Mouse (Mus musculus) left cerebral cortex, adult 11 months (tissue): ENCODE data around the gene Nck2.

Experiments used
- DNase-seq: peaks from one replicate; pipeline ENCODE4 v3.0.0; 2022; ENCODE audit warnings: low spot score

Nck2 gene

GRCm38 (mm10) chr1:43468978-43469377 lies 24.6 kb downstream of the Nck2 start:
- no peak for DNase-seq

DNA sequence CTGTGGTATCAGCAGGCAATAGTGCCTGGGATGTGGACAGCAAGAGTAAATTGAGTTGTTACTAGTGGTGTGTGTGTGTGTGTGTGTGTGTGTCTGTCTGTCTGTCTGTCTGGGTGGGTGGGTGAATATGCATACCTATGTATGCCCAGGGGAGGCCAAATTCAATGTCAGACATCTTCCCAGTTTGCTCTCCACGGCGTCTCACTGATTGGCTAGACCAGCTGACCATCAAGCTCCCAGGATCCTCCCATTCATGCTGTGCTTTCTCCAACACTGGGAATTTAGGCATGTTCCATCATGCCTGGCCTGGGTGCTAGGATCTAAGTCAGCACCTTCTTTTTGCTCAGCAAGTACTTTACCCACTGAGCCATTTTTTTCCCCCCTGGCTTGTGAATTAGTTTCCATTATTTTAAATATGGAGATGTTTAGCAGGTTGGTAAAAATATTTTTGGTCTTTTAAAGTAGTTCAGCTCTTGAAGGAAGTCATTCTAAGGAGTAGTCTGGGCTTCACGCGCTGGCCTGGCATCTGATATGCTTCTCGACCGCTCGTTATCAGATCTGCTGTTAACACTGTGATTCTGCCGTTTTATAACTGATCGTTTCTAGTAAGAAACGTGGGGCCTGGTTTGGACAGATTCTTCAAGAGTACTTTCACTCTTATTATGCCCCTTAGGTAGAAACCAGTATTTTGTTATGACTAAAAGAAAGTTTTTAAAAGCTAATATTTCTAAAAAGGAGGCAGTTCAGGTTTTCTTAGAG lies 26.2 kb downstream of the Nck2 start:
- no peak for DNase-seq

GRCm38 (mm10) chr1:43471180-43472045 lies 27.0 kb downstream of the Nck2 start:
- no peak for DNase-seq

DNA sequence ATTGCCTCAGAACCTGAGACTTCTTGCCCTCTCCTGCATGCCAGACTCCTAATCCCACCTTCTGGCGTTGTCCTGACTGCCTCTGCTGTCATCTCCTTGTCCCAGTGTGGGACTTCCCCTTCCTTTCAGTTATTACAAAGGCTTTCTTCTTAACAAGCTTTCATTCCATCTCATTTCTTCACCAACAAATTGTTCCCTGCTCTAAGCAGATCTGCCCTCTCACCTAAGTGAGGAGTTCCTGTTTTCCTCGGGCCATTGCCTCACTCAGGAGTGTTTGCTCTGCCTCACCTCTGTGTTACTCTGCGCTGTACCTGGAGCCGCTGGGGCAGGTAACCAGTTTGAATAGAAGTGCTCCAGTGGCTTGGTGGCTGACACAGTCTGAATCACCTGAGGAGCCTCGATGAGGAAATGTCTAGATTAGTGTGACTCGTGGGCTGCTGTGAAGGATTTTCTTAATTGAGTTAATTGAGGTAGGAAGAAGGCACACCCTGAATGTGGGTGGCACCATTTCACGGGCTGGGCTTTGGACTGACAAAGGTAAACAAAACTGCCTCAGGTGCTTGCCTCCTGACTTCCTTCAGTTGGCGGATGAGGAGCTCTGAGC lies 27.8 kb downstream of the Nck2 start:
- DNase-seq: no peak

GRCm38 (mm10) chr1:43473734-43474534 lies 29.6 kb downstream of the Nck2 start:
- DNase-seq: peak; percentile 35

DNA sequence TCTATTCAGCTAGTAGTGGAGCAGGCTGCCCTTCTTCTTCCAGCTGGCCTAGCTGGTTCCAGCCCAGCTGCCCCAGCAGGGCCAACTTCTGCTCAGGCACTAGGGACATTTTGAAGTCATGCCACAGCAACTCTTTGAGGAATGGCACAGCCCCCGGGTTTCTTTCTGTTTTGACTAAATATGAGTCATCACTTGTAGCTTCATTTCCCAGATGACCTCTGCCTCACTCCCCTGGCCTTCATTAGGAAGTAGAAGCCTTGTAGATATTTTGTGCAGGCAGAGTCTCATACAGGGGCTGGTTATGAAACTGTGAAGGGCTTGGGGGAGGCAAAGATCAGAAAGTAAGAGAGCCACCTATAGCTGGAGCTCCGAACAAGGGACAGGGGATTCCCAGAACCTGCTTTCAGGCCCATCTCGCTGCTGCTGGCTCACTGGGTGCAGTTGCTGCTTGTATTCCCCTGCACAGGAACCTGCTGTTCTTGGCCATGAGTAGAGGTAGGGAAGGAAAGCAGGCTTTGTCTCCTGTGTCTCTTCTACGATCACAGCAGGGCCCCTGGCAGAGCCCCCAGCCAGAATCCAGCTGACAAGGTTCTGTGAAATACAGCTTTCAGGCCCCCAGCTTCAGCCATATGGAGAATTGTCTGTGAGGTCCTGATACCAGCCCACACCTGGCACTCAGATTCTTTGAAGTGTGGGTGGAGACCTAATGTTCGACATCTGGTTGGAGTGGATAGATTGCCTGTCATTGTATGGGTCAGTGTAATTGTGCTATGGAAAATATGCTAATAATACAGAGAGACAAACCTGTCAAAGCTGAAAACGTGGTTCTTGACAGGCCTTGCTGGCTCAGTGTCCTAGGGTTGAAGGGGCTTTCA lies 30.4 kb downstream of the Nck2 start:
- no peak for DNase-seq

GRCm38 (mm10) chr1:43477954-43478353 lies 33.6 kb downstream of the Nck2 start:
- DNase-seq: no peak

GRCm38 (mm10) chr1:43485204-43485603 lies 40.8 kb downstream of the Nck2 start:
- no peak for DNase-seq

- no peak for DNase-seq
Observed at GRCm38 (mm10) chr1:43486500-43486899, 42.1 kb downstream of the Nck2 start.

DNA sequence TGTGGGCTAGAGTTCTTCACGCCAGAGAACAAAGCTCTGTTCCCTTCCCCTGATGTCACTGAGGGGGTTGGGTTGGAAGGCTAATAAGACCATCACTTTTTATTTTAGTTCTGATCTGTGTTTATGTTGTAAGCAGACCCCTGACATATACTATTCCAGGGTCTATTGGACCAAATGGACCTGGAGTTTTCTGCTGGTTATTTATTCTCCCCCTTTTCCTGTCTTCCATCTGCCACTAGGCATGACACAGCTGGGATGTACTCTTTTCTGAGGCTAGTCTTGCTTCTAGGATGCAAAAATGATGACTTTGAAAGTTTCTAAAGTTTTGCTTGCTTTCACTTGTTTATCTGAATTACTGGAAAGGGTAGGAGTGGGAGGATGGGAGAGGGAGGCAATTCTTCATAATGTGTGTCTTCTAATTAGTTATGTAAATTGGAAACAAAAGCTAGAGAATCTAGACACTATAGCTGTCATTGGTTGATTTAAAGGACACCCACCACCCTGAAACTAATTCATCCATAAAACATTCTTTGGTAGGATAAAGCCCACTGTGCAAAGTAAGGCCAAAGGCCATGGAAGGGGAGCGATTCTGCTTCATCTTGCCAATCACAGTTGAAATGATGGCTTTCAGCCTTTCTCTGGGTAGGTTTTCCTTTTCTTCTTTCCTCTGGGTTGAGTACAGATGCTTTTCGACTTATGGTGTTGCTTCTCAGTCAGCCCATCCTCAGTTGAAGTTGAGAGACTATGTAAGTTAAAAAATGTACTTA lies 42.8 kb downstream of the Nck2 start:
- DNase-seq: no peak

GRCm38 (mm10) chr1:43489311-43489710 lies 44.9 kb downstream of the Nck2 start:
- DNase-seq: peak; percentile 54

DNA sequence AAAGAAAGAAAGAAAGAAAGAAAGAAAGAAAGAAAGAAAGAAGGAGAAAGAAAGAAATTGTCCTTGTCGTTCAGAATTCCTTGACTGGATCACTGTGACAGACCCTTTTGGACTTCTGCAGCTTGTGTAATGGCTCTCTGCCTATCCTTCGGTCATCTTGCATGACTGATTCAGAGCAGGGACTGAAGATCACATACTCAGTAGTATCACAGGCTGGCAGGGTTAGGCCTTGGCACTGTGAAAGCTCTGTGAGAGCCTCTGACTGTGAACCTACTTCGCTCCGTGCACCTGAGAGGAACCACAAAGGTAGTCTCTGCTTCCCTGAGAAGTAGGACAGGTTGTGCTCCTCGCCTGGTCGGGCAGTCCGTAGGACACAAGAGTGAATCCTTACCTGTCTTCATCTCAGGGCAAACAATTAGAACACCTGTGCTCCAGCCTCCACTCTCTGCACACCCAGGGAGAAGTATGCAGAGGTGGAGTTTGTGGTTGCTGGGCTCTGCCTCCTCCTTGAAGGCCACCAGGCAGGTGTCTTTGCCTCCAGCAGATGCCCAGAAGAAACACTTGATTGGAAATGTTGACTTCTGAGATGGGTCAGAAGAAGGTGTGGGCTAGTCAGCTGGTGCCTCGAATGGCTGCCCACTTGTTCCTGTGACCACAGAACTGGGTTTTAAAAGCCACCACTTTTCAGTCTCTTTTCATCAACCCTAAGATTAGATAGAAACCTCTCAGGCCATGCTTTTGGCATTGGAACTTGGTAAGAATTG lies 47.3 kb downstream of the Nck2 start:
- DNase-seq: no peak

DNA sequence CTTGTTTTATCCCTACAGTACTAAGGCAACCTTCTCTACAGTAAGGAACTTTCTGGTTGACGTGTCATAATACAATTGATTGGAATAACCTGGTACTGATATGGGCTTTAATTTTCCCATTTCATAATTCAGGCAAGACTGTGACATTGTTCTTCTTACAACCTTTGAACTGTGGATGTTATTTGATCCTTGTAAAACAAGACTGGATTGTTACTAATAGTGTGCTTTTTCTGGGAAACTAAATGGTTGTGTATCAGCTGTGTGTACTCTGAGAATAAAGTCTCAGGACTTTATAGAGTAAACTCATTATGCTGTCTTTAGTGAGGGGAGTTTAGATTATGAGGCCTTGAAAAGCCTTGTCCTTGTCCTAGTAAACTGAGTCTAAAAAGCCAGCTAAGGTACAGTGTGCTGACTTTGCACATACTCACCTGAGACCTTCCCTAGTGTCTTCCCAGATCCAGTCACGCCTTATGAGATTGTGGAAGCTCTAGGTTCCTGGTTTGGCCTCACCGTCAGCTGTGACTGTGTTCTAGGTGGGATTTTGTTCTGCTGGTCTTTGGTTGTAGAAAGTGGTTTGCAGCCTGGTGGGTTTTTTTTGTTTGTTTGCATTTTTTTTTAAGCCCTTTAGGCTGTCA lies 48.5 kb downstream of the Nck2 start:
- DNase-seq: no peak

- DNase-seq: no peak
Observed at GRCm38 (mm10) chr1:43496051-43496450, 51.7 kb downstream of the Nck2 start.

GRCm38 (mm10) chr1:43496993-43497392 lies 52.6 kb downstream of the Nck2 start:
- no peak for DNase-seq

- no peak for DNase-seq
Observed at GRCm38 (mm10) chr1:43497951-43498350, 53.6 kb downstream of the Nck2 start.

- no peak for DNase-seq
Observed at GRCm38 (mm10) chr1:43500121-43500520, 55.7 kb downstream of the Nck2 start.

GRCm38 (mm10) chr1:43501143-43501919 lies 57.0 kb downstream of the Nck2 start:
- DNase-seq: no peak
